Mouse (Mus musculus) liver, adult (tissue): ENCODE data around the gene Armh3.

Source experiments
- GATA4 ChIP-seq: IDR thresholded peaks from 2 replicates; pipeline ENCODE4 v1.6.1; 2014; ENCODE audit warnings: mild to moderate bottlenecking, low read length; ENCODE audit not compliant: insufficient replicate concordance

Armh3 gene

DNA sequence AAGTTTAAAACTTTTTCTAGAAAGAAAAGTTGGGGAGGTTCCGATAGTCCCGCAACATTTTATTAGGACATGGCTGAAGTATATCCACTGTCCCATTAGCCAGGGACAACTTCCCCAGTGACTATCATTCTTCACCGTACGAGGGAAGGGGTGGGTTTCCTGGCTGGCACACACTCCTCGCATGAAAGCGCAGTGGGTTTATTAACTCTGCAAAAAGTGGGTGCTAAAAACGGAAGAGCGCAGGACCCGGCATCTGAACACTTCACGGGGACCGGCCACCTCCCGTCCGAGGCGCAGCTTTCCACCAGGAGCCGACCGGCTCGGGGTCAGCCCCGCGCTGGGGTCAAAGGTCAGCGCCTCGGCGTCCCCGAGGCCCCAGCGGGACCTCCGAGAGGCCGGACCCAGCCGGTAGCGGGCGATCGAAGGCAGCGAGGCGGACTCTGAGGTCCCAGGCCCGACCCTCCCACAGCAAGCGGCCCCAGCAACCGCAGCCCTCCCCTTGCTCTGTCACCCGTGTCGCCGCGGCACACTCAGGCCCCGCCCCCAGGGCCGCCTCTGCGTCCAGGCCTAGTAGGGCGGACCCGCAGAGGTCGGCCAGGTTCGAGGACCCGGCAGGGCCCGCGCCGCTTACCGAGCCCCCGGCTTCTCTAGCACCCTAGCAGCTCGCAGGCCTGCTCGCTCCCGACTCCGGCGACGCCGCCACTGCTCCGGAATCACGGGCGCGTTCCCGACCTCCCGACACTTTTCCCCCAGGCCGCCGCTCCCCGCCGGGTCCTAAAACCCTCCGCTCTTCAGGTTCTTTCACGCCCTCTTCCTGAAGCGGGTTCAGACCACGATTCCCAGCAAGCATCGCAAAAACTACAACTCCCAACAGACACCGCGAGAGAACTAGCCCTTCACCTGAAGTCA, at the start of gene Armh3:
Gene Armh3 (minus strand): TSS at position 704 of the 909 bp plus-strand sequence.
- TF ChIP-seq GATA4, result peak; percentile 19; the same call in 1 of the 2 replicates

GRCm38 (mm10) chr19:46047426-46047825, 49.1 kb upstream of the Armh3 start:
- no peak for TF ChIP-seq GATA4

DNA sequence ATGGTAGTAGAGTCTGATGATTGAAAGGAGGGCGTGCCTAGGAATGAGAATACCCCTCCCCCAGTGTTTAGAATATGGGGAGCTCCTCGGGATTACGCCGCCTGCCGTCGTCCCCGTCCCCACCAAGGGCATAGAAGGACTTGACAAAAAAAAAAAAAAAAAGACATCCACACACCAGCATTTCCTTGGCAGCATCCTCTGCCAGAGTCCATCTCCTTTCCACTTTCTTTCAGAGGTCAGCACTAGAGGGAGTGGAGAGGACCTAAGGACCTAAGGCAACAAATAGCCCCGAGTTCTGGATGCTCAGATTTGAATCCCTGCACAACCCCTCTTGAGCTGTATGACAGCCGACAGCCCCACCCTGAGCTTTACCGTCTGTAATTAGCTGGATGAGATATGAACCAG, 48.3 kb upstream of the Armh3 start:
- no peak for TF ChIP-seq GATA4

GRCm38 (mm10) chr19:46045696-46046311, 47.5 kb upstream of the Armh3 start:
- no peak for TF ChIP-seq GATA4

DNA sequence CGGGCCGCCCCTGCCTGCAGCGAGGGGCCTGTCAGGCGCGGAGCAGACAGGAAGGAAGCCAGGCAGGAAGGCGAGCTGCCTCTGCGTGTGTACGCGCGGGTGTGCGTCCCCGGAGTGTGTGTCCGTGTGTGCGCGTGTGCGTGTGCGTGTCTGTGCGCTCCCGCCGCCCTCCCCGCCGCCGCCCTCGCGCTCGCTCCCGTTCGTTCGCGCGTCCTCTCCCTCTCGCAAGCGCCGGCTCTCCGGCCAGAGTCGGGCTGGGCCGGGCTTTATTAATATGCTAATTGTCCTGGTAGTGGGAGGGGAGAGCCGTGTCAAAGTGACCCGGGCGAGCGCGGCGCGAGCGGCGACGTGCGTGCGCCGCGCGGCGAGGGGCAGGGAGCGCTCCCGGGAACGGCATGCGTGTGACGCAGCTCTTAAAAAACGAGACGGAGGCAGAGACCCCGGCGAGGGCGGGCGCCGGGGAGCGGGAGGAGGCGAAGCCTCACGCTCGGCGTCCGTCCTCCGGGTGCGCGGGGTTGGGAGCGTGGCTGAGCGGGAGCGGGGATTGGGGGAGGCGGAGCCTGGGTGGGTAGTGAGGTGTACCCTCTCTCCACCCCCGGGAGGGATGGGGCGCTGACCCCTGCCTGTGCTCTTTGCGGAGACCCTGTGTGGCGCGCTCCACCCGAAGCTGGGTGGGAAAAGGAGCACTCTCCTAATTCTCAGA, 46.9 kb upstream of the Armh3 start, which contains the start of gene Ldb1:
Gene Ldb1 (minus strand): TSS at position 222 of the 703 bp plus-strand sequence.
- TF ChIP-seq GATA4, result no peak

DNA sequence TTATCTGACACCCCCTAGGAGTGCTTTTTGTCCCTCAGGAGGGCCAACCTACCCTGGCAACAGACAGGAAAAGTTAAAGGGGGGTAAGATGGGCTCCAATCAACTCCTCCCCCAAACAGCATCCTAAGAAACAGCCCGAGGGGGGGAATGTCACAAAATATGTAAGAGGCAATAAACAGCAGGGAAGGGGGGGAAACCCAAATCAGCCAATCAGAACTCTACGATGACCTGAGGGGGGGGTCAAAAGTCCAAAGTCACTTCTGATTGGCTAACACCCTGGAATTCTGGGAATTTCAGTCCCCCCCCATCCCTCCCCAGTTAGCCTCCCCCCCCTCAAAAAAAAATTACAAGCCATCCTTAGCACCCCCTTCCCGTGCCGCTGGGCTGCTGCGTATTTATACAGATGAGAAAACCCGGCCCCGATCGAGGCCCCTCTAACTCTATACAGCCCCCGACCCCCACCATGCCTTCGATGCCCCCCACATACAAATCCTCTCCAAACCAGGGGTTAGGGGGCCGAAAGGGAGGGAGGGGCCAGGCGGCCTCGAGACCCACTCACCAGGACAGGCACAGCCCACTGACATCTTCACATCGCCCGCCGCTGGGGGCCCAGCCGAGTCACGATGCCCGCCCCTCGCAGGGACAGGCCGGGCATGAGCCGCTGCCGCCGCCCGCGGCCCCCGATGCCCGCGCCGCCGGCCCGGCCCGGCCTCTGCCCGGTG, 46.1 kb upstream of the Armh3 start, which contains the start of gene Pprc1:
Gene Pprc1 (plus strand): TSS at position 616 of the 722 bp plus-strand sequence.
- no peak for TF ChIP-seq GATA4

DNA sequence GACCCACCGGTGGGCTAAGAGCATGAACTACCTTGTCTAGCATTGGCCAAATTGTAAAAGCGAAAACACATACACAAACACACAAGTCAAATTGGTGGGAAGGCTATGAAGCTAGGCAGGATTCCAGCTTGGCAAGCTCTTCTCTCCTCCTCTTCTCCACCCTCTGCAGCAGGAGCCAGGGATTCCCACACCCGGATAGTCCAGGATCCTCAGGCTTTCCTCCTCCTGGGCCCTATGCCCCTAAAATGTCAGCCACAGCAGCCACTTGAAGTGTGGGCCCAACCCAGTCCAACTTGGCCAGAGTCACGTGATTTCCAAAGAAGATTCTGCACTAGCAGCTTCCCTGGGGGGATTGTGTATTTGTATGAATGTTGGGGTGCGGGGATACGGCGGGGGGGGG, 45.1 kb upstream of the Armh3 start:
- TF ChIP-seq GATA4, result no peak

DNA sequence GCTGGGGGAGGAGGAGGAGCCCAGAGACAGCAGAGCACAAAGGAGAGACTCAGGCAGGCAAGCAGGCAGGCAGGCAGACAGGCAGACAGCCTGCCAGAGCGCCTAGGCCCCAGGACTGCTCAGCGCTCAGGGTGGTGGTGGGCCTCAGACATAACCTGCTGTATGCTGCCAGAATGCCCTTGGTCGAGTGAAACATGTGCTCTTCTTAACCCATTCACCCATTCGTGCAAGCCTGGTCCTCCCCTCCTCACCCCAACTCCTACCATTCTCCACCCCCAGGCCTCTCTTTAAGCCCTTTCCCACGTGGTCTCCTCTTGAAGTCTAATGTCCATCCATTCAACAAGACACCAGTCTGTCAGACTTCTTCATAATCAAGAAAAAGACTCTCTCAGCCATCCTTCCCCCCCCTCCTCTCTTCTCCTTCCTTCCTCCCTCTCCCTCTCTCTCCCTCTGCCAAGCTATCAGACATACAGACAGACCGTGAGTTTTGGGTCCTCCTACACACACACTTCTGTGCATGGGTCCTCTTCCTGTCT, 44.3 kb upstream of the Armh3 start:
- no peak for TF ChIP-seq GATA4

- no peak for TF ChIP-seq GATA4
Measured at GRCm38 (mm10) chr19:46041933-46042475, 43.7 kb upstream of the Armh3 start.

DNA sequence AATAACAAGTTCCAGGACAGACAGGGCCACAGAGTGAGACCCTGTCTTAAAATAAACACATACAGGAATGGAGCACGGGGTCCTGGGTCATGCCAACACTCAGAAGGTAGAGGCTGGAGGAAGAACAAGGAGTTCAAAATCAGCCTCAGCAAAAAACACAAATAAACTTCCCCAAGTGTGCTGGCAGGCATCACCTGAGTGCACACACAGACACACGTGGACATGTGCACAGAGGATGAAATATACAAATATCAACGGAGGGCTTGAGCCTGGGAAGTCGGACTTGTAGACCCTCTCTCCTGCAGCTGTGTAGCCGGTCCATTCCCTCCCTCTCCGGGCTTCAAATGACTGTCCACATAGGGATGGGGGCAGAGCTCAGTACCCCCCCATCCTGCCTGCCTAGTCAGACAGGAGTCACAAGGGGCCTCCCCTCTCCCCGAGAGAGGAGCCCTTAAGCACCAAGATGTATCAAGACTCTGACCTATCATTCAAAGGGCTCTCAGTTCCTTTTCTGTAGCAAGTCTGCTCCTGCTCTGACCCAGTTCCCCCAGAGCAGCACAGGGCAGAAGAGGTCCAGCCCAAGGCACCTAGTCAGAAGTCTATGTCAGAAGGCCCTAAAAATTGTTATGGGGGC, 43.1 kb upstream of the Armh3 start:
- TF ChIP-seq GATA4, result no peak

GRCm38 (mm10) chr19:46040149-46040902, 42.0 kb upstream of the Armh3 start:
- no peak for TF ChIP-seq GATA4

DNA sequence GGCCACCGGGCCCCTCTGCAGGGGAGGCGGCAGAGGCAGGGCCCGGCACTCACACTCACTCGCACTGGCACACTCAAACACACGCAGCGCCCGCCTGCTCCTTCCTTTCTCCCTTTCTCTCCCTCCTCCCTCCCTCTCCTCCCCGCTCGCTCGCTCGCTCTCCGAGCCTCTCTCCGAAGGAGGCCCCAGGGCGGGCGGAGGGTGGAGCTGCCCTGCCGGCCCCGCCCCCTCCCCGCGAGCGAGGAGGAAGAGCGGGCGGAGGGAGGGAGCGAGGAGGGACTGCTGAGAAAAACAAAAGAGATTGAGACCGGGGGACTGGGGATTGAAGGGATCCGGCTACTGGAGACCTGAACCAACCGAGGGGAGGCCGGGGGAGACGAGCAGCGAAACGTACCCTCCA, 41.2 kb upstream of the Armh3 start:
- no peak for TF ChIP-seq GATA4

- no peak for TF ChIP-seq GATA4
Measured at GRCm38 (mm10) chr19:46038851-46039260, 40.6 kb upstream of the Armh3 start.
